Mouse (Mus musculus) small intestine, adult 2 months (tissue): ENCODE results near the gene Mrpl41. TPM values are rescaled to one million over a fixed set of nuclear protein-coding genes. Genes with fewer than 3 reads are reported as not detected.
"Not testable (repeated sequence)": the region's sequence is repeated elsewhere in the genome, so short reads cannot be mapped to it uniquely, and the experiment has no call there.

Source experiments
- H3K27ac ChIP-seq: fragments of 200-500 bp; 2 replicates; pipeline ENCODE4 v1.5.1; 2012; ENCODE audit warnings: low read depth, low read length, control low read depth, inconsistent platforms; ENCODE audit not compliant: insufficient read depth
- H3K27me3 ChIP-seq: fragments of 200-500 bp; 2 replicates; pipeline ENCODE4 v1.6.1; 2012; ENCODE audit warnings: mild to moderate bottlenecking, moderate library complexity, low read length, inconsistent platforms; ENCODE audit not compliant: control insufficient read depth, insufficient read depth
- H3K36me3 ChIP-seq: fragments of 200-500 bp; 2 replicates; pipeline ENCODE4 v1.6.1; 2012; ENCODE audit warnings: mild to moderate bottlenecking, low read length, control low read depth, inconsistent platforms; ENCODE audit not compliant: control insufficient read depth, insufficient read depth
- H3K4me1 ChIP-seq: fragments of 200-500 bp; 2 replicates; pipeline ENCODE4 v1.6.1; 2012; ENCODE audit warnings: low read length, inconsistent platforms, mixed read lengths; ENCODE audit not compliant: control insufficient read depth, insufficient read depth, insufficient read length
- H3K4me3 ChIP-seq: fragments of 200-500 bp; 2 replicates; pipeline ENCODE4 v1.5.1; 2012; ENCODE audit warnings: low read depth, mild to moderate bottlenecking, control low read depth, inconsistent platforms, low read length, moderate library complexity
- CTCF ChIP-seq: fragments of 200-500 bp; IDR thresholded peaks from 2 replicates; pipeline ENCODE4 v1.5.1; 2012; ENCODE audit warnings: low read depth, mild to moderate bottlenecking, control low read depth, inconsistent platforms, low read length, moderate library complexity, mixed read lengths; ENCODE audit not compliant: insufficient replicate concordance, insufficient read length; ENCODE audit errors: extremely low read depth
- POLR2A ChIP-seq: fragments of 200-500 bp; IDR thresholded peaks from 2 replicates; pipeline ENCODE4 v1.6.1; 2012; ENCODE audit warnings: low read depth, mild to moderate bottlenecking, control low read depth, inconsistent platforms, low read length, moderate library complexity
- WGBS: fragments of 180-500 bp; shearing (Covaris S2); methylation state at CpG from one replicate; pipeline ENCODE4 v1.1.7; 2018; 5-methylcytosine and 5-hydroxymethylcytosine counted together
- polyA plus RNA-seq: library from polyadenylated mRNA; depleted of rRNA; stranded (reverse); fragments of >200 nt; gene quantifications from 2 replicates; pipeline ENCODE4 v1.2.3, GENCODE M21; 2012

Gene Mrpl41
- polyA plus RNA-seq, 1 experiment, result 14.6 TPM

DNA sequence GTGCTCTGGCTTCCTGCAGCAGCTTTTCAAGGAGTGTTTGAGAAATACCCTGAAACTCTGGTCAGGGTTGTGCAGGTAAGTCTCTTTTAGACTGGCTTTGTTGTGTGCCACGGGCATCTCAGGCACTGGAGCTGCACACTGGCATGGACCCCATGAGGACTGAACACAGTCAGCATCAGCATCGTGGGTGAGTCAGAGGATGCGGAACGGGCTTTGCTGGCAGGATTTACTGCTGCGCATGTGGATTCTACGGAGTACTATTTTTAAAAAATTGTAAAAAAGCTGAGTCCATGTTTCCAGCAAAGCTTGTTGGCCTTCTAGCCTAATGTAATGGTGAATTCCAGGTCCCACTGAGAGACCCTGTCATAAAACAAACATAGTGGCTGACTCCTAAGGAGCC is 20.4 kb upstream of the Mrpl41 start:
- H3K4me3 ChIP-seq, result no peak overlapping the region
- H3K27me3 ChIP-seq, result no peaks in the 10 kb centered on the region
- 93% methylated on average over 6 of the region's 6 CpGs for WGBS

DNA sequence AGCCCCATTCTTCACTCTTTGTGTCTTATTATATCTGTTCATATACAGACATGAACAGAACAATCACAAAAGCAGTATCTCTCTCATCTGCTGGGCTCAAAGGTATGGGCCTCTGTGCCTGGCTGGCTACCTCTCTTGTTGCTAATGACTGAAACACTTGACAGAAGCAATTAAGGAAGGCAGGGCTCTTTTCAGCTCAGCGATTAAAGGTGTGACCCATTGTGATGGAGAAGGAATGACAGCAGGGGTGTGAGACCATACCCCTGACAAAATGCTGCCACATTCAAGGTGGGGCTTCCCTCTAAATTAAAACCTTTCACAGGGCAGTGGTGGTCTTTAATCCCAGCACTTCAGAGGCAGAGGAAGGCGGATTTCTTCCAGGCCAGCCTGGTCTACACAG is 12.9 kb upstream of the Mrpl41 start:
- H3K4me3 ChIP-seq, result no peak overlapping the region
- H3K27ac ChIP-seq, result no peak overlapping the region
- no peaks in the 10 kb centered on the region for H3K27me3 ChIP-seq
- no peak for TF ChIP-seq POLR2A
- no peak for TF ChIP-seq CTCF
- peaks cover 23% of the 10 kb centered on the region for H3K36me3 ChIP-seq
- 61% methylated on average over 2 of the region's 2 CpGs for WGBS
- no peaks in the 10 kb centered on the region for H3K4me1 ChIP-seq

More for the DNA sequence above, 20.4 kb upstream of the Mrpl41 start:
- H3K4me1 ChIP-seq, result no peaks in the 10 kb centered on the region
- H3K27ac ChIP-seq, result no peak overlapping the region
- H3K36me3 ChIP-seq, result peaks cover 16% of the 10 kb centered on the region
- TF ChIP-seq POLR2A (no peak), CTCF (no peak)

DNA sequence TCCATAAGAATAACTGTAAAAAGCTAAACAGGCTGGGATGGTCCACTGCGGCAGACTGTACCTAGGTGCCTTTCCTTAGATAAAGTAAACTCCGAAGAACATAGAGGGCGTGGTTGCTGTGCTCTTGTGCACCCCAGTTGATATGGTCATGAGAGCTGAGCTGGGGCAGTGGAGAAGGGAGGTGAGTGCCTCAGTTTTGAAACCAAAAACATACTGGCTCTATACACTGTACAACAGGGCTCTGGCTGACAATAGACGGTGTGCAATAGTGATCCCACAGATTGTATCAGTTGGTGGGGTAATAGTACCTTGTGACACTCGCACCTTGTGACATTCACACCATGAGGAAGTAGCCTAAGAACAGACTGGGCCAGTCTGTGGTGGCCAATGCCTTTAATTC is 2.1 kb upstream of the Mrpl41 start:
- no peaks in the 10 kb centered on the region for H3K27me3 ChIP-seq

DNA sequence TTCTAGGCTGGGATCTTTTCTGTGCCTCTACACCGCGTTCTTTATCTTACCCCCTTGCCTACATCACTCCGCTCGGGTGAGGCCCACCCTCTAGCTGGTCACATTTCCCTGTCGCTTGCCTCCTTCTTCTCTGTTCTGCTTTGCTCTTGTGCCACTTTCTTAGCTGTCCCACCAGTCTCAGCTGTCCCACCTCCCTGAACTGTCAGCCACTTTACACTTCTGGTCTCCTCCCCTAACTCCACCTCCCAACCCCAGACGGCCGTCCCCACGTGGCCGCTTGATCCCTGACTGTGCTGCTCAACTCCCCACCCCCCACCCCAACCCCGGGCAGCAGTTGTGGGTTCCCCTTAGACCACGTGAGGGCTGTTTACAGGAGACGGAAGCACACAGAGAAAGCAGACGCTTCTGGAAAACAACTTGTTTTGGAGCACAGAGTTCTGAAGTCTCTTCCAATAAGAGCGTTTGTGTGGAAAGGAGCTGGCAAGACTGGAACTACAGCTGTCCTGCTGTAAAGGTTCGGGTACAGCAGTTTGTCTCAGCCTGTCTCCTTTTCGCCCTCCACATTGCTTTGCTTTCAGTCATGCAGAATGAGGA is 903 bp upstream of the Mrpl41 start, which contains the start of gene Pnpla7:
TSS of gene Pnpla7 (plus strand) at position 330 of the 594 bp plus-strand sequence.
- Histone ChIP-seq H3K36me3 (peaks cover 3% of the 10 kb centered on the region; the same call in 1 of the 2 replicates), H3K4me1 (peaks cover 3% of the 10 kb centered on the region; the same call in 1 of the 2 replicates), H3K27ac (peak within 1 kb of the TSS; percentile 84), H3K27me3 (no peaks in the 10 kb centered on the region), H3K4me3 (peak within 1 kb of the TSS; percentile 82)
- WGBS, result under 1% methylated on average over 16 of the region's 16 CpGs
- no peak for TF ChIP-seq CTCF
- no peak for TF ChIP-seq POLR2A

More for the DNA sequence above, 2.1 kb upstream of the Mrpl41 start:
- no peak overlapping the region for H3K4me3 ChIP-seq
- H3K27ac ChIP-seq, result no peak overlapping the region
- peaks cover 3% of the 10 kb centered on the region; the same call in 1 of the 2 replicates for H3K36me3 ChIP-seq
- H3K4me1 ChIP-seq, result peaks cover 3% of the 10 kb centered on the region; the same call in 1 of the 2 replicates
- TF ChIP-seq CTCF (no peak), POLR2A (no peak)
- WGBS, result 35% methylated on average over 5 of the region's 5 CpGs

DNA sequence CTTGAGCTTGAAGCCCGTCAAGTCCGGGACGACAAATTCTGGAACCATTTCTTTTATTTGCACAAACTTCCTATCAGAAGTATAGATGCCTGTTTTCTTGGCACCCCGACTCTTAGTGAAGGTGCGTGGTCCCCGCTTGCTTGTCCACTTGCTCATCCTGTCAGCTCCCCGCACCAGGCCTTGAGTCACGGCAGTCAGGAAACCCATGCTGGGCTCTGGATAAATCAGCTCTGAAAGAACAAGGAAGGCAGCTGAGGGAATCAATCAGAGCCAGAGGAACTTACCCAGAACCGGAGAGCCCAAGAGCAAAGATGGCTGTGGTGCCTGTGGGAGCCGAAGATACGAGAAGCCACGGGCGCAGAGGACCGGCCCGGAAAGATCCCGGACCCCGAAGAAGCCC is 446 bp downstream of the Mrpl41 start:
- under 1% methylated on average over 17 of the region's 17 CpGs for WGBS

DNA sequence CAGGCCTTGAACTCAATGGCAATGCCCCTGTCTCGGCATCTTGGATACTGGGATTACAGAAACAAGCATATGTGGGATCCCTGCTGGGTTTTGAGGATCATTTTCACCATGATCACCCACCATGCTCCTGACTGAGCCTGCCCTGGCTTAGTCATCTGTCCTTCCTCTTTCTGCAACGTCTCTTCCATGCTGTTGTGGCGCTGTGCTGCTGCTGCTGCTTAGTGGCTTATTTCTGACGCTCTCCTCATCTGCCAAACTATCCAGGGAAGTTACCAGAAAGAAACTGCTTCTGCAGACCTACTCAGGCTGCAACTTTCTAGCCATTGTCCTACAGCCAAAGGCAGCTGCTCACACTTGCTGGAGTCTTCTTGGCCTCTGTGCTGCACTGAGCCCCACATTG is 4.5 kb downstream of the Mrpl41 start:
- TF ChIP-seq CTCF (no peak), POLR2A (no peak)
- no peaks in the 10 kb centered on the region for H3K27me3 ChIP-seq
- H3K4me1 ChIP-seq, result peaks cover 3% of the 10 kb centered on the region; the same call in 1 of the 2 replicates
- no peak overlapping the region for H3K27ac ChIP-seq
- 73% methylated on average over 4 of the region's 4 CpGs for WGBS
- H3K4me3 ChIP-seq, result no peak overlapping the region
- peaks cover 20% of the 10 kb centered on the region for H3K36me3 ChIP-seq

More for the DNA sequence above, 446 bp downstream of the Mrpl41 start:
- H3K36me3 ChIP-seq, H3K27me3 ChIP-seq, H3K4me1 ChIP-seq: not testable (repeated sequence)
- Histone ChIP-seq H3K4me3 (peak overlapping the region; percentile 82), H3K27ac (peak overlapping the region; percentile 81)

DNA sequence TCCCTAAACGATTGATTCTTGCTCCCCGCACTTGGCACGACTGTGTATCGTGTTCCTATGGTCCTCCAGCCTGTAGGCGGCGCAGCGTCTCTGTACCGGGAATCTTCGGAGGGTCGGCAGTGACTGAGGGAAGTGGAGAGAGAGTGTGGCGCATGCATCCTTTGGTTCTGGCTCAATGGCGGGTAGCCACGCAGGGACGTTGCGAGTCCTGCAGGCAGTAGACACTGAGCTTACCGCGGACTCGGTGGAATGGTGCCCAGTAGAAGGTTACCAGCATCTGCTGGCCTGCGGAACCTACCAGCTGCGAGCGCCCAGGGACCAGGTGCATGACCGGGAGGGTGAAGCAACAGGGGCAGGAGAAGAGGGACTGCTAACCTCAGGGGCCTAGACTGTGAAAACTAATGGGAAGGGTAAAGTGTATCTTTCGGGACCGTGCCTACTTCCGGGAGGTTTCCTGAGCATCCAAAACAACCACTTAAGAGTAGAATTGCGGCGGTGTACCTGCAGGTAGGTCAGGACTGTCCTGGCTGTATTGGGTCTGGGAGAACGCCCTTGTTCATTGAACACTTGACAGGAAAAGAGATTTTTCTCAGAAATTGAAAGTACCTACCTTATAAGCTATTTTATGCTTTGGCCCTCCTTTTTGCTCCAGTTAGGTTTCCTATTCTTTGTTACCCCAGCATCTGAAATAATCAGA is 12.4 kb downstream of the Mrpl41 start, which contains the start of gene Dph7:
TSS of gene Dph7 (plus strand) at position 97 of the 697 bp plus-strand sequence.
- H3K36me3 ChIP-seq, result peaks cover 17% of the 10 kb centered on the region
- H3K27ac ChIP-seq, result no peak within 1 kb of the TSS
- H3K4me3 ChIP-seq, result peak within 1 kb of the TSS; percentile 87
- peaks cover 3% of the 10 kb centered on the region for H3K4me1 ChIP-seq
- H3K27me3 ChIP-seq, result no peaks in the 10 kb centered on the region
- WGBS, result under 1% methylated on average over 28 of the region's 28 CpGs
- TF ChIP-seq CTCF (peak; percentile 86; the same call in 1 of the 2 replicates), POLR2A (no peak)

DNA sequence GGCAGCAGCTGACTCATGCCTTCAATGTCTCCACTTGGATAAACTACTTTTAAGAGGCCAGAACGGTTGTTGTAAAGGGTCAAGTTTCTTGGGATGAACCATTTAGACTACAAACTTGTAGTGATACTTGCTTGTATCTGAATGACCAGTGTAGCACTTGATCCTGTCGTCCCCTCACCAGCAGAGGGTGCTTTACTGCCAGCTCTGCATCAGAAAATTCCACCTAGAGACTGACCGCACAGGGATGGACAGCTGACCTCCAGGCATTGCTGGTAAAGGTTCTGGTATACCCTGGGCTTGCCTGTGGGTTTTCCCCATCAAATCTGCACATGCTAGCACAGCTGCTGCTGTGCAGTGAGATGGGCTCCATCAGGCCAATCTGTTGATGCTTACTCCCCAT is 14.0 kb downstream of the Mrpl41 start:
- H3K27me3 ChIP-seq, result no peaks in the 10 kb centered on the region
- no peak overlapping the region for H3K27ac ChIP-seq
- peaks cover 3% of the 10 kb centered on the region for H3K4me1 ChIP-seq
- H3K4me3 ChIP-seq, result no peak overlapping the region
- TF ChIP-seq POLR2A (no peak), CTCF (peak; percentile 50; the same call in 1 of the 2 replicates)
- WGBS, result 45% methylated on average over 3 of the region's 3 CpGs
- H3K36me3 ChIP-seq, result peaks cover 11% of the 10 kb centered on the region; the same call in 1 of the 2 replicates
